Mouse (Mus musculus): ENCODE results near the gene Fam192a. TPM values are rescaled to one million over a fixed set of nuclear protein-coding genes. Genes with fewer than 3 reads are reported as not detected.

Fam192a gene
- polyA plus RNA-seq, 1 experiment: 24.2 TPM

DNA sequence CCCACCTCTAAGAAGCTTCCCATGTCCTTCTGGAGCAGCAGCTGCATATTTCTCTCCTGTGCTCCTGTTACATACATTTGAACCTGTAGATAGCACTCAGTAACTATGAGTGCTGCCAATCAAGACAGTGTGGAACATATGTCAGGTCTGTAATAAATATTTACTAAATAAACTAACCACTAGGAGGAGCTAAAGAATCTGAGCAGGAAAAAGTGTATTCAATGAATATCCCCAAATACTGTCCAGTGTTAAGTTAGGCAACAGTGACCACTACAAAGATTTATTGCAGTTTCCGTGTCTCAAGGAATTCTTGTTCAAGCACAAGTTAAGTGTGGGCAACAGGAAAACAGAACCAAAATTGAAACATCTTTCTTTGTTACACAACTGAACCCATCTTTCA, 7.6 kb downstream of the Fam192a start:
- Histone ChIP-seq H3K4me3 (no peak overlapping the region), H3K79me2 (ENCODE audit: control insufficient read depth, insufficient read depth) (peaks cover 39% of the 10 kb centered on the region), H3K27me3 (ENCODE audit: control insufficient read depth, insufficient read depth, insufficient read length) (no peaks in the 10 kb centered on the region), H3ac (ENCODE audit: control insufficient read depth, insufficient read length) (no peak overlapping the region), H3K36me3 (ENCODE audit: control insufficient read depth, insufficient read depth) (no peaks in the 10 kb centered on the region), H3K4me2 (ENCODE audit: low read depth) (no peak overlapping the region)
- TF ChIP-seq POLR2A (IDR thresholded peaks at IDR 0.05; ENCODE audit: insufficient read length, low read depth) (no peak), MYOD1 (IDR thresholded peaks at IDR 0.05; ENCODE audit: control insufficient read depth in 1 of 3, insufficient read length in 2 of 3, low read depth in 2 of 3) (no peak), MYOG (IDR thresholded peaks at IDR 0.05; ENCODE audit: control insufficient read depth in 1 of 3, insufficient read depth in 1 of 3, insufficient read length in 2 of 3, low read depth in 2 of 3) (no peak), CEBPB (IDR thresholded peaks at IDR 0.05; ENCODE audit: insufficient read depth, poor library complexity, severe bottlenecking) (no peak), POLR2AphosphoS2 (IDR thresholded peaks at IDR 0.05; ENCODE audit: insufficient read length, low read depth) (no peak), REST (IDR thresholded peaks at IDR 0.05; ENCODE audit: insufficient read depth, insufficient read length) (no peak)

DNA sequence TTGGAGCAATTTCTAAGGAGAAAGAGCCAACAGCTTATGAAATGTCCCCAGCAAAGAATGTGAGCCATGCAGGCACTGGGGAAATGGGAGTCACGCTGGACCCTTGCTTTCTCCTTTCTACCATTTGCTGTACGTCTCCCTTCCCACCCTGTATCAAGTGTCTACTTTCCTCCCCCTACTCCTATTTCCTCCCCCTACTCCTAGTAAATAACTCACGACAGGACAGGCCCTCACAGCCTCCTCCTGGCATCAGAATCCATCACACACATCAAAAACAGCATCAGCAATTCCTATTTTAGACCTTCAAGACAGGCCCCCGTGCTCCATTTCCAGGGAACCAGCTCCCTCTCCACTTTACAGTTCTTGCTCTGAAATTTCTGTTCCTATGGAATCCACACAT, 10.1 kb downstream of the Fam192a start:
- Histone ChIP-seq H3K36me3 (ENCODE audit: control insufficient read depth, insufficient read depth) (peaks cover 9% of the 10 kb centered on the region), H3K4me3 (no peak overlapping the region), H3K4me2 (ENCODE audit: low read depth) (no peak overlapping the region), H3ac (ENCODE audit: control insufficient read depth, insufficient read length) (no peak overlapping the region), H3K27me3 (ENCODE audit: control insufficient read depth, insufficient read depth, insufficient read length) (no peaks in the 10 kb centered on the region), H3K79me2 (ENCODE audit: control insufficient read depth, insufficient read depth) (peaks cover 18% of the 10 kb centered on the region)
- TF ChIP-seq MAX (IDR thresholded peaks at IDR 0.05; ENCODE audit: low read depth): no peak
- no peak for TF ChIP-seq USF1 (IDR thresholded peaks at IDR 0.05; ENCODE audit: low read depth)
- TF ChIP-seq POLR2AphosphoS2 (IDR thresholded peaks at IDR 0.05; ENCODE audit: insufficient read length, low read depth): no peak
- TF ChIP-seq SRF (IDR thresholded peaks at IDR 0.05; ENCODE audit: control insufficient read depth, insufficient read length, low read depth): no peak
- no peak for TF ChIP-seq CEBPB (IDR thresholded peaks at IDR 0.05; ENCODE audit: insufficient read depth, poor library complexity, severe bottlenecking)
- TF ChIP-seq TCF3 (IDR thresholded peaks at IDR 0.05; ENCODE audit: insufficient read length, low read depth): no peak
- no peak for TF ChIP-seq REST (IDR thresholded peaks at IDR 0.05; ENCODE audit: insufficient read depth, insufficient read length)

GRCm38 (mm10) chr8:94584238-94584817, 17.5 kb downstream of the Fam192a start:
- TF ChIP-seq MYOD1 (IDR thresholded peaks at IDR 0.05; ENCODE audit: control insufficient read depth in 1 of 3, insufficient read length in 2 of 3, low read depth in 2 of 3) (peak; percentile 16 to 49 (median 21)), E2F4 (IDR thresholded peaks at IDR 0.05; ENCODE audit: insufficient read depth) (no peak), MYOG (IDR thresholded peaks at IDR 0.05; ENCODE audit: control insufficient read depth in 1 of 3, insufficient read depth in 1 of 3, insufficient read length in 2 of 3, low read depth in 2 of 3) (peak in 2 of 3 experiments; percentile 54 to 90), USF1 (IDR thresholded peaks at IDR 0.05; ENCODE audit: low read depth) (no peak)
- Histone ChIP-seq H3ac (ENCODE audit: control insufficient read depth, insufficient read length) (no peak overlapping the region), H3K27me3 (ENCODE audit: control insufficient read depth, insufficient read depth, insufficient read length) (no peaks in the 10 kb centered on the region), H3K4me2 (ENCODE audit: low read depth) (no peak overlapping the region), H3K4me3 (no peak overlapping the region), H3K79me2 (ENCODE audit: control insufficient read depth, insufficient read depth) (no peaks in the 10 kb centered on the region), H3K36me3 (ENCODE audit: control insufficient read depth, insufficient read depth) (peaks cover 21% of the 10 kb centered on the region)

DNA sequence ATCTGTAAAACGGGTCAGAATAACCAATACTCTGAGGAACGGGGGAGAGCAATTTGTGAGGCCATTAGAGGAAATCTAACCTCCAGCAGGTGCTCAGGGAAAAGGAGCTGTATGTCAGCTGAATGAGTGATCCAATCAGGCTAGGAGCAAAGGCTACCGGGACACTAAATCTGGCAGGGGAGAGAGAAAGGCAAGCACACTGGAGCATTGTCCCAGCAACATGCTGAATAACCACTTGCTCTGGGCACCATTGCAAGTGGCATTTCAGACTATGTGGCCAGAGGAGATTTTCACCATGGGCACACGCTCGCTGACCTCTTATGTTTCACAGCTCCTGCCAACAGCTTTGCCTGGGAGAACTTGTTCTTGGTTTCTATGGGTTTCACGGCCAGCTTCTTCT, 19.2 kb downstream of the Fam192a start:
- TF ChIP-seq MYOD1 (IDR thresholded peaks at IDR 0.05; ENCODE audit: control insufficient read depth in 1 of 3, insufficient read length in 2 of 3, low read depth in 2 of 3): no peak
- TF ChIP-seq MAX (IDR thresholded peaks at IDR 0.05; ENCODE audit: low read depth): no peak
- no peak for TF ChIP-seq POLR2AphosphoS2 (IDR thresholded peaks at IDR 0.05; ENCODE audit: insufficient read length, low read depth)
- TF ChIP-seq USF1 (IDR thresholded peaks at IDR 0.05; ENCODE audit: low read depth): no peak
- no peak for TF ChIP-seq TCF3 (IDR thresholded peaks at IDR 0.05; ENCODE audit: insufficient read length, low read depth)
- no peak for TF ChIP-seq SRF (IDR thresholded peaks at IDR 0.05; ENCODE audit: control insufficient read depth, insufficient read length, low read depth)
- no peak for TF ChIP-seq CEBPB (IDR thresholded peaks at IDR 0.05; ENCODE audit: insufficient read depth, poor library complexity, severe bottlenecking)
- no peak for TF ChIP-seq POLR2A (IDR thresholded peaks at IDR 0.05; ENCODE audit: insufficient read length, low read depth)
- TF ChIP-seq REST (IDR thresholded peaks at IDR 0.05; ENCODE audit: insufficient read depth, insufficient read length): no peak
- no peak for TF ChIP-seq MYOG (IDR thresholded peaks at IDR 0.05; ENCODE audit: control insufficient read depth in 1 of 3, insufficient read depth in 1 of 3, insufficient read length in 2 of 3, low read depth in 2 of 3)
- TF ChIP-seq TCF12 (IDR thresholded peaks at IDR 0.05; ENCODE audit: insufficient read depth, poor library complexity, severe bottlenecking): no peak
- no peak for TF ChIP-seq E2F4 (IDR thresholded peaks at IDR 0.05; ENCODE audit: insufficient read depth)
- no peak overlapping the region for H3K4me2 ChIP-seq (ENCODE audit: low read depth)
- H3K4me3 ChIP-seq: no peak overlapping the region
- H3K27me3 ChIP-seq (ENCODE audit: control insufficient read depth, insufficient read depth, insufficient read length): no peaks in the 10 kb centered on the region
- H3K36me3 ChIP-seq (ENCODE audit: control insufficient read depth, insufficient read depth): peaks cover 26% of the 10 kb centered on the region
- no peaks in the 10 kb centered on the region for H3K79me2 ChIP-seq (ENCODE audit: control insufficient read depth, insufficient read depth)
- no peak overlapping the region for H3ac ChIP-seq (ENCODE audit: control insufficient read depth, insufficient read length)

DNA sequence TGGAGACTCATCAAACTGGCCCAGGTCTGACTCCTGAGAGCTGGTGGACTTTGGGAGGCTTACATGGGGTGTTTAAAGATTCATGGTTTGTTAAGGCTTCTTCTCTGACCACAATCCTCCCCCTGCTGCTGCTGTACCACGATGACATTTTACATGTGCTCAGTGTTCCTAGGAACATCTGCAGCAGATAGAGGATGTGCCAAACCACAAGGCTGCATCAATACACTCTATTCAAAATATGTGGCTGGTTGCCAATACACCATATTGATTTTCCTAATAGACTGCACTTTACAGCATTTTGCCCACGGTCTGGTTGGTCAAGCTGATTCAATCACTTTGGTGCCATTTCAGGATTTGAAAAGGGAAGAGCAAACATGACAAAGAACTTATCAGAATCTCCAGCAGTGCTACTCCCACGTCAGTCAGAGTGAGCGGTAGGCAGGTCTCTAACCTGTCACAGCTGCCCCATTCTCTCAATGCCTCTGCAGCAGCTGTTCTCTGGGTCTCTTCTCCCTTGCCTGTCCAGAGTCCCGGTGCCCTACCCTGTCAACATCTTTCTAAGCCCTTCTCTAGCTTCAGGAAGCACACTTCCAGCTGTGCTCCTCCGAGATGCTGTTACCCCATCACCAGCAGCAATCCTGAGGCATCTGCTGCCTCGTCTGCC, 19.8 kb downstream of the Fam192a start:
- TF ChIP-seq TCF12 (IDR thresholded peaks at IDR 0.05; ENCODE audit: insufficient read depth, poor library complexity, severe bottlenecking): no peak
- TF ChIP-seq MYOD1 (IDR thresholded peaks at IDR 0.05; ENCODE audit: control insufficient read depth in 1 of 3, insufficient read length in 2 of 3, low read depth in 2 of 3): peak in 2 of 3 experiments; percentile 18 to 56
- TF ChIP-seq MYOG (IDR thresholded peaks at IDR 0.05; ENCODE audit: control insufficient read depth in 1 of 3, insufficient read depth in 1 of 3, insufficient read length in 2 of 3, low read depth in 2 of 3): peak in 1 of 3 experiments; percentile 8
- Histone ChIP-seq H3K4me3 (no peak overlapping the region), H3K36me3 (ENCODE audit: control insufficient read depth, insufficient read depth) (peaks cover 21% of the 10 kb centered on the region), H3K79me2 (ENCODE audit: control insufficient read depth, insufficient read depth) (no peaks in the 10 kb centered on the region), H3K27me3 (ENCODE audit: control insufficient read depth, insufficient read depth, insufficient read length) (no peaks in the 10 kb centered on the region), H3K4me2 (ENCODE audit: low read depth) (no peak overlapping the region), H3ac (ENCODE audit: control insufficient read depth, insufficient read length) (no peak overlapping the region)
